Mouse (Mus musculus) gastrocnemius, postnatal 10 days (tissue): ENCODE data around the gene Armt1. TPM values are rescaled to one million over a fixed set of nuclear protein-coding genes. Genes with fewer than 3 reads are reported as not detected.
"Not testable (repeated sequence)": the region's sequence is repeated elsewhere in the genome, so short reads cannot be mapped to it uniquely, and the experiment has no call there.

Source experiments
- DNase-seq: peaks from one replicate; pipeline ENCODE4 v3.0.0; 2021; ENCODE audit warnings: mixed read lengths
- total RNA-seq, 2 experiments: library from RNA; stranded (reverse); gene quantifications; 2 replicates each; pipeline ENCODE4 v1.2.3; 2021

The Armt1 gene
- total RNA-seq, 2 experiments from 2014 or later, result 10.4 to 11.0 TPM

DNA sequence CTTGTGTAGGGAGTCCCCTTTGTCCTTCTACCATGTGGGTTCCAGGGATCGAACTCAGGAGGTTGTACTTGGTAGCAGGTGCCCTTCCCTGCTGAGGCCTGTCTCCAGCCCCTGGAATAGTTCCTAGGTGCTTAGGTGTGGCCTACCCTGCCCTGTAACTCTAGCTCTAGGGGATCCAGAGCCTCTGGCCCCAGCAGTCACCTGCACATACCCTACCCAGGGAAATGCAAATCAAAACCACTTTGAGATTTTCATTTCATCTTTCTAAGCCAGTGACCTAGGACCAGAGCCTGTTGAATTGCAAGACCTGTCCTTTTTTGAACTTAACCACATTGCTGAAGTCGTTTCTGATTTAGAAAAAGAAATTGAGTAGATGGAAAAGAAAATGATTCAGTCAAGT, 1.6 kb downstream of the Armt1 start:
- DNase-seq, result not testable (repeated sequence)

DNA sequence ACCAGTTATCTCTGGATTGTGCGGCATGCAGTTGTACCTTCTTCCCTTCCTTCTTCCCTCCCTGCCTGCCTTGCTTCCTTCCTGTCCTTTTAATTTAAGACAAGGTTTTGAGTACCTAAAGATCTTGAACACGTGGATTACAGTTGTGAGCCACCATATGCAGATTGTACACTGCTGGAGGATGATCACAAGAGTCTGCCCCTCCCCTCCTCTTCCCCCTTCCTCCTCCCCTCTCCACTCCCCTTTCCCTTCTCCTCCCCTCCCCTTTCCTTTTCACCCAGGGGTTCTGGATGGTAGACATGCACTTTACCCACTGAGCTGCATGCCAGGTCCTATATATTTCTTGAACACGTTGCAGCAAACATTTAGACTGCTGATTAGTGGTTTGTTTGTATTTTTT, 3.1 kb downstream of the Armt1 start:
- DNase-seq, result no peak

DNA sequence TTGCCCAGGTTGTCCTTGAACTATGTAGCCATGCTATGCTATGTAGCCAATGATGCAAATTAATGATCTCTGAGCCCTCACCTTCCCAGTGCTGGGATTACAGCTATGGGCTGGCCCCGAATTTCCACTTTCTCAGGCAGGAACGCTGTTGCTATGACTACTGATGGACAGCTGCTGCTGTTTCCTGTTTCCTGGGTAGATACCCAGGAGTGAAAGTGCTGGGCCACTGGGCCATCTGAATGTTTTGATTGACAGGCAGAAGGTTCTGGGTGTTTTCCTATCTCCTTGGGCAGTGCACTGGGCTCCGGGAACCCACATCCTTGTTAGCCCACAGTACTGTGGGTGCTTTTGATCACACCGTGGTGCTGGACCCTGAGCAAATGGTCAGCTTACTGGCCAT, 24.1 kb downstream of the Armt1 start:
- no peak for DNase-seq

DNA sequence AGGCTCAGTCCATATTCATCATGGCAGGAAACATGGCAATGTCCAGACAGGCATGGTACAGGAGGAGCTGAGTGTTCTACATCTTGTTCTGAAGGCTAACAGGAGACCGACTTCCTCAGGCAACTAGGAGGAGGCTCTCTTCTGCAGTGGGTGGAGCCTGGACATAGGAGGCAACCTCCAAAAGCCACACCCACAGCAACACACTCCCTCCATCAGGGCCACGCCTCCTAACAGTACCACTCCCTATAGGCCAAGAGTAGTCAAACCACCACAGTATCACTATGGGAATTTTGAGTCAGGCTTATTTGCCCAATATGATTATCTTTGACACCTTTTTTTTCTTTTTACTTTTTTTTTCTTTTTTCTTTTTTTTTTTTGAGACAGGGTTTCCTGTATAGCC, 27.9 kb downstream of the Armt1 start:
- no peak for DNase-seq

DNA sequence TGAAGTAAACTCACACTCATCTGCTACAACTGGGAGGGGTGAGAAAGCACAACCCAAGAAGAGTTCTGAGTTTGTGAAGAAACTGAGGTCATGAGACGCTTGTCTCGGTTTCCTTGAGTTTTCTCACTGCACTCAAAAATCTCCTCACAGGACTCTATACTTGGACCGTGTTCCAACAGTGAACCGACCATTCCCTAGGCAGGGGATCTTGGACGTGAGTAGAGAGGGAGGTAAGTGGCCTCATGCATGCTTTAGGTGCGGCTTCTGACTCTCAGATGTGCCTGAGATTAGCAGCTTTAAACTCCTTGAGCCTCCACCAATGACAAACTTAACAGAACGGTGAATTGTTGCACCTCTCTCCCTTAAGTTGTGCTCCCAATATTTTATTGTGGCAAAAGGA, 33.5 kb downstream of the Armt1 start:
- DNase-seq, result no peak

DNA sequence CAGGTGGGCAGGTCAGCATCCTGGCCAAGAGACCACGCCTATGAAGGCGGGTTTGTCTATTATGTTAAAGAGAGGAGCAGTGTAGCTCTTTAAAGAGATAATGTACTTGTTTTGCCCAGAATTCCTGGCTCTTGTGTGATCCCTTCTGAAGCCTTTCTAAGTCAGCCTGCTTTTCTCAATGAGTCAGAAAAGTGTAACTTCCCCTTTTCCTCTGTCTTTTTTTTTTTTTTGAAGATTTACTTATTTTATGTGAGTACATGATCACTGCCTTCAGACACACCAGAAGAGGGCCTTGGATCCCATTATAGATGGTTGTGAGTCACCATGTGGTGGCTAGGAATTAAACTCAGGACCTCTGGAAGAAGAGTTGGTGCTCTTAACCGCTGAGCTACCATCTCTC, 37.1 kb downstream of the Armt1 start:
- no peak for DNase-seq

DNA sequence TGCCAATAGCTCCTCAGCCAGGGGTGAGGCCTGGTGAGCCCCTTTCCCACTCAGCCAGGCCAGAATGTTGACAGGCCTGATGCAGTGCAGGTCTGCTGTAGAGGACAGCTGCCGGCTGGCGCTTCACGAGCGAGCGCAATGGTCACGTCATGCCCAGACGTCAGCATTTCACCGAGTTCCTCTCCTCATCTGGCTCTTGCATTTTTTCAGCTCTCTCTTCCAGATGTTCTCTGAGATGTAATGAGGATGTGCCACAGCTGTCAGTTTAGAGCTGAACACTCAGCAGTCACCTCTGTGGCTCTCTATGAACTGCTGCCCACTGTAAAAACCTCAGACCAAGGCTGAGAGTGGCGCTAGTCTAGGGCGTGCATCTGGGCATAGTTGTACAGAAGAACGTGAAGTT, 41.3 kb downstream of the Armt1 start:
- DNase-seq, result no peak

DNA sequence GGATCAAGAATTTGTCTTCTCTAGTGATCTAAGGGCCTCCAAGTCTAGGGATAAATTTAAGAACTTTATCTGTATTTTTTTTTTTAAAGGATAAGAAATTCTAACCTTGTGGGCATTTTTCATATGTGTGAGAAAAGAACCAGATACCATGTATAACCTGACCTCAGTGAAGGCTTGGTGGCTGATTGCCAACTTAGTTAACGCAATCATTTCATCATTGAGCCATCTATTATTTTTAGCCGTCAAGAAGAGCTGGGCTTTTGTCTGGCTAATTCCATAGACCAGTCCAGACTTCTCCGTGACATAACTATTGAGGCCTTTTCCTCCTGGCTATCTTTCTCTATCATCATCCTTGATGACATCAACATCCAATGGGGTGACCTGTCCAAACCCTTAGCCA, 43.2 kb downstream of the Armt1 start:
- DNase-seq, result no peak

DNA sequence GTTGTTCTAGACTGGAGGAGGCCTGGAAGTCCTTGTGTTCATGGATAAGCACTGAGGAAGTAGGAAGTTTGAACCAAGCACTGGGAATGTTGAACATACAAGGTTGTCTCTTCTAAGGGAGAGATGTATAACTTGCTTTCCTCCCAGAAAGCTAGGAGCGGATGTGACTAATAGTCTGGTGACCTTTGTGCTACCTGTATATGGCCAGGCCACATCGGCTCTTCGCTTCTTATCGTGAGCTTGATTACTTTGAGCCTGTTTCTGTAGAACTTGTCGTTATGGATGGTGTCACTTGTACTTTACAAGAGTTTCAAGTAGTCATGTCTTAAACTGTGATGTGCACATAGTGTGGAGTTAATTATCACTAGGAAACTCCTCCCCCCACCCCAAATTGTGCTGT, 44.3 kb downstream of the Armt1 start:
- no peak for DNase-seq

DNA sequence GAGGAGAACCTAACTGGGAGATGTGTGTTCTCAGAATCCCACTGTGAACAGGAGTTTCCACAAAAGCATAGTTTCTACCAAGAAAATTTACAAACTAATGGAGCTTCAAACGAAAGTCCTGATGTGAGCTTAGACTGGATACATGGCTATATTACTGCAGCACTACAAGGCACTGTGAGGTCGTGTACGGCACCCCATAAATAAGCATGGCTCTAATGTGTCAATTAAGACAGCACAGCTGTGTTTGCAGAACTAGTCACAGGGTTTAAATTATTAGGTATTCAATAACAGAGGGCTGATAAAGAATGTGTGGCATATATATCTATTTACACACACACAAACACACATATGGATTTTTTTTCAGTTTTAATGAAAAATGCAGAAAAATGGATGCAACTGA, 48.7 kb downstream of the Armt1 start:
- DNase-seq, result no peak

DNA sequence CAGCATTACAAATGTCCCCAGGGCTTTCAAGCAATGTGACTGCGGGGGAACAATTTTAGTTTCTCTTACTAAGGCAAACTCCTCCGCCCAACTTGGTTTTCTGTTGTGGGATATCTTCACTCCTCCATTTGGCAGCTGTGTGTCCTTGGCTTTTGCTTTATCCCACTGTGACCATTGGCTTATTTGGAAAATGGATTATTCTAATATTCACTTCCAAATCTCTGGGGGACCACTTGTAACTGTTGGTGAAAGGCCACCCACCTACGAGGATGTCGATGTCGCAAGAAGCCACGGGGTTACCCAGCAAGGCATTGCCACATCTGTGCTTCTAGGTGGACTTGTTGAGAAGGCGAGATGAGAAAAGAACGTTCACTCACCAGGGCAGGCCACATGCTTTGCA, 49.4 kb downstream of the Armt1 start:
- peak; percentile 11 for DNase-seq

DNA sequence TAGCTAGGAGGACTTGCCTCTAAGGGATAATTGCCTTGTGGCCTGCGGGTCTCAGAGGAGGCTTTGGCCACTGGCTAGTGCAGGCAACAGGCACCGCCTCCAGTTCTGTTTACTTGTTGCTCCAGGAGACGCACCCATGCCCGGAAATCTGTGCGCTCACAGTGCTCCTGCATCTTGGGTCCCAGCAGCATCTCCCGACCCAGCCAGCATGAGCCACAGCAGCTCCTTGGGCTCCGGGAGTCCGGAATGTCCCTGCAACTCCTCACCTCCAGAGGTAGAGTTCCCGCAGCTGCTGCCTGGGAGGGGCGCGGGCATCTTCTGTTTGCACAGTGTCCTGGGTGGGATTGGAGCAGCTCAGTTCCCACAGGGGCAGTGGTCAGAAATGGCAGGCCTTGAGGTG, 50.1 kb downstream of the Armt1 start, which contains the start of gene Ccdc170:
Ccdc170 (plus strand) TSS at position 148 of the 400 bp plus-strand sequence.
- DNase-seq, result peak; percentile 9

DNA sequence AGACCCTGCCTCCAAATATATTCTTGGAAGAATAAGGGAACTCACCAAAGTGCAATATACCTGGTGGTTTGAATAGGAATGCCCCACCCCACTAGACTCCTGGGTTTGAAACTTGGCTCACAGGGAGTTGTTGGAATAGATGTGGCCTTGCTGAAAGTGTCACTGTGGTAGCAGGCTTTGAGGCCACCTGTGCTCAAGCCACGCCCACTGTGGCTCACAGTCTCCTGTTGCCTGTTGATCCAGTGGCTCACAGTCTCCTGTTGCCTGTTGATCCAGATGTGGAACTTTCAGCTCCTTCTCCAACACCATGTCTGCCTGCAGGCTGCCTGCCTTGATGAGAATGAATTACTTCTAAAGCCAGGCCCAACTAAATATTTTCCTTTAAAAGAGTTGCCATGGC, 51.6 kb downstream of the Armt1 start:
- DNase-seq, result no peak

DNA sequence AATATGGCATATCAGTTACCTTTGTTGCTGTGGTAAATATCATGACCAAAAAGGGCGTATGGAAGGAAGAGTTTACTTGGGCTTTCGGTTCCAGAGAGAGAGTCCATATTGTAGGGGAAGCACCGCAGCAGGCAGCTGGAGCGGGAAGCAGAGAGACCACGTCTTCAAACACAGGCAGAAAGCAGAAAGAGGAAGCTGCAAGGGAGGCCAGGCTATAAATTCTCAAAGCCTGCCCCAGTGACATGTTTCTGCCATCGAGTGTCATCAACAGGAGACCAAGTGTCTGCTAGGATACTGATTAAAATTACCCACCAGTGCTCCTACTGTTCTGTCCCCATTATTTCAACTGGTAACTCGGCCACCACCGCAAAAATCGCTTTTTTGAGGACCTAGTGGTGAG, 52.7 kb downstream of the Armt1 start:
- no peak for DNase-seq

DNA sequence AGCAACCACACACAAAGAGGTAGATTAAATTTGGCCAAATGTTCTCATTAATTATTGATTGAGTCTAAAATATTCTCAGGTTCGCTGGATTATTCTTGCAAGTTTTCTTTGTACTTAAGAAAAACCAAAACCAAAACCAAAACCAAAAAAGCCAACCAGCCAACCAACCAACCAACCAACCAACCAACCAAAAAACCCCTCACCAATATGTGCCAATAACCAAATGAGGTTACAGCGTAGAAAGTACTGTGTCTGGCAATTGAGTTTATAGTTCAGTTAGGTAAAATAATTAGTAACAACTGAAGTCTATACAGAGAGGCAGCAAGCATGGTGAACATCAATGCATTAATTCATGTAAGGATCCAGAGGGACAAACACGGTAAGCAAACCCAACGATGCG, 57.6 kb downstream of the Armt1 start:
- DNase-seq, result no peak

DNA sequence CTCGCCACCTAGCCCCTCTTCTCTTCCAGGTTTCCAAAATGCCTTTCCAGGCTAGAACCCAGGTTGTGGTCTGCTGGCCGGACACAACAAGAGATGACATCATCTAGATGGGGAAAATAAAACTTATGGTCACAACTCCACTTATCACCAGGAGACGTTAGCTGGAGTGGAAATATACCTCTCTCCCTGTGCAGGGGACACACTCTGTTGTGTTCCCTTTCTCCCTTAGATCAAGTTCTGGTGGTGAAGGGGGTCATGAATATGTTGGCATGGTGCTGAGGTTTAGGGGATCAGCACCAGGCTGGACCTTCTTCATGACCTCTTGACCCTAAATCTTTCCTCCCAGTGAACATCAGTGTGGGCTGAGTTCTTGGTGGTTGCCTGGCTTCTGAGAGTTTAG, 59.0 kb downstream of the Armt1 start:
- no peak for DNase-seq

DNA sequence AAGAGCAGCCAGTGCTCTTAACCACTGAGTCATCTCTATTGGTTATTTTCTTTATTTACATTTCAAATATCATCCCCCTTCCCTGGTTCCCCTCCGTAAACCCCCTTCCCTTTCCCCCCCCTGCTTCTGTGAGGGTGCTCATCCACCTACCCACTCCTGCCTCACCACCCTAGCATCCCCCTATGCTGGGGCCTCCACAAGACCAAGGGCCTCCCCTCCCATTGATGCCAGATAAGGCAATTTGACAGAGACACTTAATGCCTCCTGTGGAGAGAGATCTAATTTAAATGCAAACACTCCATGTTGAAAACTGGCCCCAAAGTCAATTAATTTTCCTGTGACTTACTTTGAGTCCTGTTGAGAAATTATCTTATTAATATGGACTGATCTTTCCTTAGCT, 59.8 kb downstream of the Armt1 start:
- no peak for DNase-seq

DNA sequence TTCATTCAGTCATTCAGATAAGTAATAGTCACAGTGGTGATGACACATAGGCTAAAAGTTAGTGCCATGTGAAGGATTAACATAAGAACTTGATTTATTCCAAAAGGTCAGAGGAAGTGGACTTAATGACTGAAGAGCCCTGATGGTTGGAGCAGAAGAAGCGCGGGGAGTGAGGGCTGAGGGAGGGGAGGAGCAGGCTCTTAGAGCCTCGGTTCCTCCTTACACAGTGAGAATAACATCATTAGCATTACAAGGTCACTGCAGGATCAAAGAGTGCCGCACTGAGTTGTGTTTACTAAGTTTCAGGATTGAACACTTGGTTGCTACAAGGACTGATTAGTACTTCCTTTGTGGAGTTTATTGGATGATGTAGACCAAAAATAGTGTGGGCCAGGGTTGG, 60.6 kb downstream of the Armt1 start:
- no peak for DNase-seq

DNA sequence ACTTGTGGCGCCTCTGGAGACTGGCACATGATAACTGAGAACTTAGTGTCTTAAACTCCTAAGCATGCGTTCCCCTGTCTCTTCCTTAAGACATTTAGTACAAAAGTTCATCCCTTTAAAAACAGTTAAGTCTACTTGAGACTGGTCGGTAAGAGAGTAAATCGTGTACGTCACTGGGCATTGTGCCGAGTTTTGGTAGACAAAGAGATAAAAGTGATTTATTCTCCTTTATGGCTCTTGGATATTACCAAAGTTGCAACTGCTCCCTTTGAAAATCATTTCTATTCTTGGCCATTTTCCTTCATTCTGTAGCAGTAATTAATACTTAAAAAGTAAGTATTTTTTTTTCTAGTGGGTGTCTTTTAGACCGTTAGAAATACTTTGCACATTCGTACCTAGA, 71.0 kb downstream of the Armt1 start:
- no peak for DNase-seq

Other genes starting within 250 kb of the Armt1 start
- 10 to 100 TPM; 36.3 to 47.8 TPM for gene Akap12, start 166.1 kb upstream of the Armt1 start, total RNA-seq
- 1 to 10 TPM; 6.2 to 7.2 TPM for gene Zbtb2, start 44.4 kb upstream of the Armt1 start, total RNA-seq
- gene Rmnd1, start 79 bp upstream of the Armt1 start, total RNA-seq, result 10 to 100 TPM; 24.3 to 31.3 TPM
- under 1 TPM; 0.33 to 0.43 TPM for gene Ccdc170, start 50.0 kb downstream of the Armt1 start, total RNA-seq
- gene Esr1, start 179.1 kb downstream of the Armt1 start, total RNA-seq, result 10 to 100 TPM; 34.5 to 39.0 TPM